Mouse (Mus musculus): Measurements from ENCODE around the gene Zfp329.
A peak's percentile ranks its signal among the peaks of the same experiment; 100 is the strongest.
"Not testable (repeated sequence)": the region's sequence is repeated elsewhere in the genome, so short reads cannot be mapped to it uniquely, and the experiment has no call there.

The Zfp329 gene

DNA sequence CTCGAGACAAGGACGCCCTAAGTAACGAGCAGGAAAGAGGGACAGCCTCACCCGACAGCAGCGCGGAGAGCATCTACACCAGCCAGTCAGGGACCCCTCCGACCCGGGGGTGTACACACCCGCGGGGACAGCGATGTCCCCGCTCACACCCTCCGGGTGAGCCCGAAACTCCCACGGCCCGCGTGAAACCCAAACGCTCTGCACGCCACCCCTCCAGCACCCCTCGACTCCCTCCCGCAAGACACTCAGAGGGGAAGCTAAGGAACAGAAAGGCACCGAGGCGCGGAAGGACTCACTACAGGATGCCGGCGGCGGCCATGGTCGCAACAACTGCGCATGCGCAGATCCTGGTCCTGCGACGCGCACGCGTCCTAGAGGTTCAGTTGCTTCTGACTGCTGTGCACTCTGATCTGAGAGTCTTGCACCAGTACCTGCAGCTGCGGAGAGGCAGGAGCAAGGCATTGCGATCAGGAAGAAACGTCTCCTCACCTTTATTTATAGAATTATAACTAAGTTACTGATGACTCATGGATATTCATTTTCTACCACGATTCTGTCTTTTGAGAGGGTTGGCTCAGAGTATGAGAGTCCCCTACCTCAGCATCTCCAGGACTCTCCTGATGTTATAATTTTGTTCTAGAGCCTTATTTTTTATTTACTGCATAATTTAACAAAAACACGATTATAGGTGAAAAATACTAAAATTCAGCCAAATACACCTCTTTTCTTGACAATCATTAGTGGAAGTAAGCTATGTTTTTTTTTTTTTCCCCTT, at the start of gene Zfp329:
TSS of gene Zfp329 (minus strand) at position 338 of the 775 bp plus-strand sequence.
- DNase-seq (ENCODE audit: low read depth, low spot score), result peak; percentile 97

- DNase-seq (ENCODE audit: low read depth, low spot score), result no peak
Measured at GRCm38 (mm10) chr7:12835779-12836178, 17.1 kb upstream of the Zfp329 start.

- DNase-seq (ENCODE audit: low read depth, low spot score), result no peak
Measured at GRCm38 (mm10) chr7:12835193-12835671, 16.6 kb upstream of the Zfp329 start.

DNA sequence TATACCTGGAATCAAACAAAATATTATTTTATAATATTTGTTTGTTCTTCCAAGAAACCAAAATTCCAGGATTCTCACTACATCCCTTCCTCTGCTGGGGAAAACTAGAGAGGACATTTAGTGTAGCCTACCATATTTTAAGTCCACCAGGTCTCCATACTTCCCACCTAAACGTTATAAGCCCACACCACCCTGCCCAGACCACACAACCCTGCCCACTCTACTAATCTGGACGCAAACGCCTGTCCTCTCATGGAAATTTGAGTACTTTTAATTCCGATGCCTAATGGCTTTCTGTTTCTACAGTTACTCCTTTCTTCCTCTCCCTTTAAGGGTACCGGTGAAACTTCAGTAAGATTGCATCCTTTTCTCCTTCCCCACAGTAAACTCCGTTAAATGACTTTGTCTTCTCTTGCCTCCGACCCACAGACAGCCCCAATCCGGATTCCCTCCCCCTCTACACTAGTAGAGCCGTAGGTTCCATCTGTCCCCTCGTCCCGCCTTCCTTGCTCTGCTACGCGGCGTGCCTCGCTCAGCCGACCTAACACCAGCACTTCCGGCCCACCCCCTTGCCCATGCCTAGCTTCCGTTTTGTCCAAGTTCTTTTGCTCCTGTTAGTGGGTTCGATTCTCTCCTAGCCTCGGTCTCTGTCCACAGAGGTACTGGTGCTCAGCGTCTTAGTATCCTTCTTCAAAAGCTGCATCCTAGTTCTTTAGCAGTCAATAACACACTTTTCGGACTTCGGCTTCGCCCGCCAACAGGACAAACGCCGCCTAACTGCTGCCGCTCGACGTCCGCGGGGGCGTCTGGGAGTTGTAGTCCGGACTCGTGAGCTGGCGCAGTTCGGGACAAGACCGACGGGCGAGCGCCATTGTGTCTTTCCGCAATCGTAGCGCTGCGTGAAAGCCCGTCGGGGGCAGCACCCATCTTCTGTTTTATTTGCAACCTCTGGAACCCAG, 15.8 kb upstream of the Zfp329 start, which contains the start of gene Zfp110:
TSS of gene Zfp110 (plus strand) at position 600 of the 959 bp plus-strand sequence.
- peak; percentile 97 for DNase-seq (ENCODE audit: low read depth, low spot score)

DNA sequence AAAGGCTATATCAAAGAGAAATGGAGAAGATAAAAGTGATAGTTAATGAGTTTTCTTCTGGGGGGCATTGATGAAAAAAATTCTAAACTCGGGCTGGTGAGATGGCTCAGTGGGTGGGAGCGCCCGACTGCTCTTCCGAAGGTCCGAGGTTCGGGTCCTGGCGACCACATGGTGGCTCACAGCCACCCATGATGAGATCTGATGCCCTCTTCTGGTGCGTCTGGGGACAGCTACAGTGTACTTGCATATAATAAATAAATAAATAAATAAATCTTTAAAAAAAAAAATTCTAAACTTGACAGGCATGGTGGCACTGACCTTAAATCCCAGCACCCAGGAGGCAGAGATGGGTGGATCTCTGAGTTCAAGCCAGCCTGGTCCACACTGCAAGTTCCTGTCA, 3.1 kb downstream of the Zfp329 start:
- peak; percentile 22 for DNase-seq (ENCODE audit: low read depth, low spot score)

- peak; percentile 74 for DNase-seq (ENCODE audit: low read depth, low spot score)
Measured at GRCm38 (mm10) chr7:12803727-12804071, 15.0 kb downstream of the Zfp329 start.

- no peak for DNase-seq (ENCODE audit: low read depth, low spot score)
Measured at GRCm38 (mm10) chr7:12802866-12803726, 15.6 kb downstream of the Zfp329 start, which contains the start of gene Zscan18. TSS of gene Zscan18 (minus strand) at chr7:12803635.

- DNase-seq (ENCODE audit: low read depth, low spot score), result no peak
Measured at GRCm38 (mm10) chr7:12799554-12799953, 19.1 kb downstream of the Zfp329 start.

DNA sequence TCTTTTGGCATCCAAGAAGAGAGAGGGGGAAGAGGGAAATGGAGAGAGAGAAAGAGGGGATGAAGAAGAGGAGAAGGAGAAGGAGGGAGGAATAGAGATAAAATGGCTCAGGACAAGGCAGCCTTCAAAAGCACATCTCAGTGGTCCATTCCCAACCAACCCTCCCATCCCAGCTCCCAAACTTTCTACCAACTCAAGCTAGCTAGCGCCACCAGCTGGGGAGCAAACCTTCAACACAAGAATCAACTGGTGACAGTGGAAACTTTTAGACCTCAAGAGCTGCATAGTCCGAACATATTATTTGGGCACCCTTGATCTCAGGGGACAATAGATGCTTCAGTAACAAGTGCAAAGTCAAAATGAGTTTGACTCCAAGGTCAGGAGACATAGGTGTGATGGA, 20.7 kb downstream of the Zfp329 start:
- DNase-seq (ENCODE audit: low read depth, low spot score), result no peak

DNA sequence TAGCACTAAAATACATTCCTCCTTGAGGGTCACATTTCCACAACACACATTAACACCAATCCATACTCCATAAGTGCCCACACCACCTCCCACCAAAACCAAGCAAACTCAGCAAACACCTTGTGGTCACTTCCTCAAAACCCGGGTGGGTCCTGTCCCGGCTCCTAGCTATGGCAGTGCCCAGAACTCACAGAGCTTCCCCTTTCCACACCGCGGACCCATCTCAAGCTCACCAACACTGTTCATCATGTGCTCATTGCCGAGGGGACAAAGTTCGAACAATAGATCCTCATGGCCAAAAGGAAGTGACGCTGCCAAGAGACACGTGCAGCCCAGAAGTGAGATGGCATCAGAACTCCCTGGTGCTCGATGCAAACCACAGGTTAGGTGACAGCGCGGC, 26.0 kb downstream of the Zfp329 start:
- not testable (repeated sequence) for DNase-seq (ENCODE audit: low read depth, low spot score)

DNA sequence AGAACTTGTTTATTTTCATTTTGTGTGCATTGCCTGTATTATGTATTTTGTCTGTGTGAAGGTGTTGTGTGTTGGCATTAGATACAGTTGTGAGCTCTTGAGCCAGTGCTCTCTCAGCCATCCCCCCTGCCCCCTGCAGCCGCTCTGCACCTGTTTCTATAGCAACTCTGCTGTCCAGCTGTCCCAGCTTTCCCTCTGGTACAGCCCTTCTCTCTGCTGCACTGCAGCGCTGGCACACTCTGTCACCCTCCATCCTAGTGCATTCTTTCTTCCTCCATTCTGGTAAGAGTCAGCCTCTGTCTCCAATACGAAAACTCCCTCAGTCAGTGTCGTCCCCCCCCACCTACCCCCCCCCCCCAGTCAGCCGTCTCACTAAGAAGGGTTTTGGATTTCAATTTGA, 30.6 kb downstream of the Zfp329 start:
- no peak for DNase-seq (ENCODE audit: low read depth, low spot score)

- no peak for DNase-seq (ENCODE audit: low read depth, low spot score)
Measured at GRCm38 (mm10) chr7:12787333-12787732, 31.3 kb downstream of the Zfp329 start.

- DNase-seq (ENCODE audit: low read depth, low spot score), result peak; percentile 91
Measured at GRCm38 (mm10) chr7:12780151-12780830, 38.4 kb downstream of the Zfp329 start.

DNA sequence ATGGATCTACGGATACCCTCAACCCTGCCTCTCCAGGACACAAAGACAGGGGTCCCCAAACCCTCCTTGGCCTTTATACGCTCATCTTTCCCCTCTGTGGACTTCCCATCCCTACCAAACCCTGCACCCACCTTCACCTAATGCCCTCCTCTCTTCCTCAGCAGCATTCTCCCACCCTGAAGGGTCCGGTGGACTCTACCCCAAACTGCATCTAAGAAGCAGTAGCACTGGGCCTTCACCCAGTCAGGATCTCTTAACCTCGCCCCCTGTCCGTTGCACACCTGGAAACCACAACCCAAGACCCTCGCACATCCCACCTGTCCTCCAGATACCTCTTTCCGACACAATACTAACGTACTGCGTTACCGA, 38.9 kb downstream of the Zfp329 start:
- DNase-seq (ENCODE audit: low read depth, low spot score), result no peak

GRCm38 (mm10) chr7:12779141-12779540, 39.5 kb downstream of the Zfp329 start:
- no peak for DNase-seq (ENCODE audit: low read depth, low spot score)

- DNase-seq (ENCODE audit: low read depth, low spot score), result no peak
Measured at GRCm38 (mm10) chr7:12774606-12775005, 44.1 kb downstream of the Zfp329 start.

DNA sequence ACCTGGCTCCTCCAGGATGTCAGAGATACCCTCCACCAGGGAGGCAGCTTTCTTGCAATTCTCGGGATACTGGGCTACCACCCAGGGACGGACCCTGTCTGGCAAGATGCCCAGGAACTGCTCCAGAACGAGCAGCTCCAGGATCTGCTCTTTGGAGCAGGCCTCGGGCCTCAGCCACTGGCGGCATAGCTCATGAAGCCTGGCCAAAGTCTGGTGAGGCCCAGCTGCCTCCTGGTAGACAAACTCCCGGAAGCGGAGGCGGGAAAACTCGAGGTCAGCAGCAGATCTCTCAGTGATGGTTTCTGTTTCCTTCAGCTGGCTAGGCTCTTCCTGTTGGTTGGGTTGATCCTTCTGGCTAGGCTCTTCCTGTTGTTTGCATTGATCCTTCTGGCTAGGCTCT, 44.5 kb downstream of the Zfp329 start:
- DNase-seq (ENCODE audit: low read depth, low spot score), result no peak
